Mouse (Mus musculus) macrophage (primary cell): ENCODE measurements at regions not wholly inside any gene's neighbourhood (a gene's known extent, or its start where the extent isn't known, plus 50 kb on each side); places are given as distances from the start of the nearest gene placed in this dataset.

ENCODE experiments used
- H3K27ac ChIP-seq: fragments of 350-480 bp; formaldehyde crosslinking; 2 replicates; pipeline ENCODE4 v1.9.0; 2021
- H3K36me3 ChIP-seq: fragments of 350-480 bp; formaldehyde crosslinking; 2 replicates; pipeline ENCODE4 v1.9.0; 2021; ENCODE audit errors: inconsistent target
- H3K4me3 ChIP-seq: fragments of 350-480 bp; formaldehyde crosslinking; 2 replicates; pipeline ENCODE4 v1.9.0; 2021; ENCODE audit errors: inconsistent target
- H3K79me2 ChIP-seq: fragments of 350-480 bp; formaldehyde crosslinking; 2 replicates; pipeline ENCODE4 v1.9.0; 2021; ENCODE audit errors: inconsistent target
- WGBS: methylation state at CpG from one replicate; pipeline ENCODE4 v1.1.7; 2026; ENCODE audit warnings: inconsistent platforms; ENCODE audit not compliant: missing documents; 5-methylcytosine and 5-hydroxymethylcytosine counted together

GRCm38 (mm10) chr1:177620501-177621099 is 109.0 kb upstream of the 1700016C15Rik start:
- 94% methylated on average over 13 of the region's 15 CpGs for WGBS
- Histone ChIP-seq H3K79me2 (no peaks in the 10 kb centered on the region), H3K4me3 (no peak overlapping the region), H3K36me3 (no peaks in the 10 kb centered on the region), H3K27ac (no peak overlapping the region)

DNA sequence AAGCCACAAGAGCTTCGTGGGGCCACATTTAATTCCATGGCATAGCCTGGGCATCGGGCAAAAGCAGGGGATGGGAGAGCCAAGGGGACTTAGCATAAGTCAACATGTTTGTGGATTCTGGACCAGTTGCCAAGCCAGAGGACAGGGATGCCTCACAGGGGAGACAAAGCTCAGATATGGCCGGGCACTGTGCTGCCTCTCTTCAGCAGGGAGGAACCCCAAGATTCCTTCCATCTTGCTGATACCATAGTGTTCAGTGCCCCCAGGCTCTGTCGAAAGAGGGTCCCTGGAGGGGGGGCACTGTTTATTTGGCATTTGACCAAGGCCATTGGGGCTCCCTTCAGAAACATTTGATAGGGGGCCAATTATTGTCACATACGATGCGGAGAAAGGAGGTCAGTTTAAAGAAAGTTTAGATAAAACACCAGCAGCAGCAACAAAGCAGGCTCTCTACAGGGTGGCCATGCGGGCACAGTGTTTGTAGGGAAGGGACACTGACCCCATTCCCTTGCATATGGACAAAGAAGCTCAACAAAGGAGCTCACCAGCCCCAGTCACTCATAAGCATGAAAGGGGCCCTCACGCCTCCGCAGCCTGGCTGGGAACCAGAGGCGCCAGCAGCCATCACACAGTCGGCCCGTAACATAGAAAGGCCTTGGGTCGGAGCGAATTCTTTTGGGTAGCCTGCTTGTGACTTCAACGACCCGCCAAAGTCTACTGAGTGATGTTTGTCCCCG is 107.6 kb upstream of the 1700016C15Rik start:
- Histone ChIP-seq H3K79me2 (no peaks in the 10 kb centered on the region), H3K4me3 (no peak overlapping the region), H3K36me3 (no peaks in the 10 kb centered on the region), H3K27ac (no peak overlapping the region)
- WGBS: 96% methylated on average over 17 of the region's 17 CpGs

DNA sequence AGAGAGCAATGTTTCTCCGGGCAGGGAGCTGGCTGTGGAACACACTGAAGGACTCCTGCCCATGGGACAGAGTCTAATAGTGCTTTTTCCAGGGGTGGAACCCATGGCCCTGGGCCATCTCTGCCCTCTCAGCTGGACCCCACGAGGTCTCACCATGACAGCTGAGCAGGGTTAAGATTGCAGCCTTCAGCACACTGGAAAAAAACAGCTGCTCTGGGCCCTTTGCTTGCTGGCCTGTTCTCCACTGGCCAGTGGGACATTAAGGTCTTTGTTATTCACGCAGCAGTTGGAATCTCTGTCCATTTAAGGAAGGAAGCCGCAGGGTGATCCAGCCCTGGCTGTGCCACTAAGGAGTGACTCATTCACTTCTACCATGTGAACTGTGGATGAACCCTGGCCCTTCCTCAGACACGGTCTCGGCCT is 106.3 kb upstream of the 1700016C15Rik start:
- 38% methylated on average over 6 of the region's 6 CpGs for WGBS
- Histone ChIP-seq H3K4me3 (no peak overlapping the region), H3K79me2 (no peaks in the 10 kb centered on the region), H3K36me3 (no peaks in the 10 kb centered on the region), H3K27ac (peak overlapping the region; percentile 51)

DNA sequence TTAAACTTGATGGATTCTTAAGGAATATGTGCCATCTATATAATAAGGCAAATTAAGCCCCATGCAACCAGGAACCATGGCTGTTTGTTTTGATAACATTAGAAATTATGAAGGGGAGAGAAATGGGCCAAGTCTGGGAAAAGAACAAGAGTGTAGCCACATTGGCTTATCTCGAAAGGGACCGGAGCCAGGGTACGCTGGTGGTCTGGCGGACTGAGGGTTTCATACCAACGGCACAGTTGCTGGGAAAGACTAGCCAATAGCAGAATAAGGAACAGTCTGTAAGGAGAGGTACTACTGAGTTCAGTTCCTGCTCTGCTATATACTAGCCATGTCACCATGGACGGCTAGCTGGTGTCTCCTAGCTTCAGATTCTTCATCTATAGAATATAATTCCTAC is 105.9 kb upstream of the 1700016C15Rik start:
- no peaks in the 10 kb centered on the region for H3K79me2 ChIP-seq
- 87% methylated on average over 6 of the region's 6 CpGs for WGBS

GRCm38 (mm10) chr1:177627814-177628213 is 101.8 kb upstream of the 1700016C15Rik start:
- 45% methylated on average over 4 of the region's 4 CpGs for WGBS
- no peak overlapping the region for H3K4me3 ChIP-seq
- no peaks in the 10 kb centered on the region for H3K36me3 ChIP-seq
- H3K79me2 ChIP-seq: no peaks in the 10 kb centered on the region
- H3K27ac ChIP-seq: no peak overlapping the region

More for the DNA sequence above, 105.9 kb upstream of the 1700016C15Rik start:
- H3K27ac ChIP-seq: 0 out of 2 replicates have a peak overlapping the region, but pooled peaks have one; percentile 51
- H3K36me3 ChIP-seq: no peaks in the 10 kb centered on the region
- no peak overlapping the region for H3K4me3 ChIP-seq

GRCm38 (mm10) chr1:177633966-177634602 is 95.5 kb upstream of the 1700016C15Rik start:
- Histone ChIP-seq H3K36me3 (no peaks in the 10 kb centered on the region), H3K4me3 (no peak overlapping the region), H3K79me2 (no peaks in the 10 kb centered on the region), H3K27ac (no peak overlapping the region)
- 87% methylated on average over 9 of the region's 9 CpGs for WGBS

DNA sequence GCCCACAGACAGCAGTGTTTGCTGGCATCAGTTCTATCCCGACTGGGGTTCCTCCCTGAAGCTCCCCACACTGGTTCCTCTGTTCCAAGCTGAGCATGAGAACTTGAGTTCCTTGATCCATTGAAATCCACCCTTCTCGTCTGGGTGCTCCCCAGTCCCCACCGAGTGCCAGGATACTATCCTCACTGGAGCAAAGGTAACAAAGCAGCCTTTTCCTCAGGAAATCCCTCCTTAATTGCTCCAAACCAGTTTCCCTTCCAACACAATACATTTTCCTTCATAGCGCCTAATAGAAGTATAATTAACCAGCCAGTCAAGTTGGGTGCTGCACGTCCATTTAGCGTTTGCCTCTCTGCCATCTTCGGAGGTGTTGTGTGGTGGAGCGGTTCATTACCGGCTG is 92.6 kb upstream of the 1700016C15Rik start:
- Histone ChIP-seq H3K36me3 (no peaks in the 10 kb centered on the region), H3K4me3 (no peak overlapping the region), H3K27ac (no peak overlapping the region), H3K79me2 (no peaks in the 10 kb centered on the region)
- WGBS: 89% methylated on average over 9 of the region's 9 CpGs

- no peak overlapping the region for H3K27ac ChIP-seq
- 90% methylated on average over 10 of the region's 10 CpGs for WGBS
- no peaks in the 10 kb centered on the region for H3K36me3 ChIP-seq
- H3K79me2 ChIP-seq: no peaks in the 10 kb centered on the region
- H3K4me3 ChIP-seq: no peak overlapping the region
These were observed 91.2 kb upstream of the 1700016C15Rik start for GRCm38 (mm10) chr1:177638381-177638780.

DNA sequence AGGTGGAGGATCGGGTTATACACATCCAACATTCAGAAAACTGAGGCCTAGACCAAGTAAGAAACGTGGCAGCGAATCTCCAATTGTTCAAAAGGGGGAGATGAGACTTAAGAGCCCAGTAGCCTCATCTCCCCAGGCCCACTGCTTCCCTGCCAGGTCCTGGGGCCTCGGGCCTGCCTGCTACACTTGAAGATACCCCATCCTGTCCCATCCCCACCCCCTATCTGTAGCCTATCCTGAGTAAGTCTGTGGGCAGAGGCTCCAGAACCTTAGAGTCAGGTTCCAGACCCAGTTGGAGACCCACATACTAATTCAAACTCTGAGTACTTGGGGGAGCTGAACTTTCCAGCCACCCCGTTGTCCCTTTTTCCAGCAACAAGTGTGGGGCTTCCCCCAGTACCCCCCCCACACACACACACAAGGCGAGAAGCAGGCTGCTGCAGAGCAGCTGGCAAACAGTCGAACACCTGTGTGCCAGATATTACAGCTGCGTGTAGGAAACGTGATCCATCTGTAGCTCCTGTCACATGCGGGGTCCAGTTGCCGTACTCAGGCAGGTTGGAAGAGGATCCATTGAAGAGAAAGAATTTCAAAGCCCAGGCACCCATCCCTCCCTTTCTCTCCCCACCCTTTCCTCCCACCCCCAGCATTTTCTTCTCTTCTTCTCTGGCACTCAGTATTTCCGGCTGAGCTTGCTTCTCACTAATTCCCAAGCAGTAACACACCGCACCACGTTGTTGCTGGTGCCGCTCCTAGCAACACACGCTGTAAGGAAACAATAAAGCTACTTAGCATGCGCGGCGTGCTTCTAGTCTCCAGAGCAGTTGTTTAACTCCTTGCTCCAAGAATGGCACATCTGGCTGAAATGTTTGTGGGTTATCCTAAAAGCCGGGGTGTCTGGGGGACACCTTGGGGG is 89.4 kb upstream of the 1700016C15Rik start:
- no peaks in the 10 kb centered on the region for H3K36me3 ChIP-seq
- no peaks in the 10 kb centered on the region for H3K79me2 ChIP-seq
- H3K4me3 ChIP-seq: no peak overlapping the region
- WGBS: 87% methylated on average over 20 of the region's 20 CpGs
- no peak overlapping the region for H3K27ac ChIP-seq

GRCm38 (mm10) chr1:177642712-177643467 is 86.7 kb upstream of the 1700016C15Rik start:
- Histone ChIP-seq H3K79me2 (no peaks in the 10 kb centered on the region), H3K4me3 (no peak overlapping the region), H3K27ac (no peak overlapping the region), H3K36me3 (no peaks in the 10 kb centered on the region)
- 93% methylated on average over 10 of the region's 10 CpGs for WGBS

DNA sequence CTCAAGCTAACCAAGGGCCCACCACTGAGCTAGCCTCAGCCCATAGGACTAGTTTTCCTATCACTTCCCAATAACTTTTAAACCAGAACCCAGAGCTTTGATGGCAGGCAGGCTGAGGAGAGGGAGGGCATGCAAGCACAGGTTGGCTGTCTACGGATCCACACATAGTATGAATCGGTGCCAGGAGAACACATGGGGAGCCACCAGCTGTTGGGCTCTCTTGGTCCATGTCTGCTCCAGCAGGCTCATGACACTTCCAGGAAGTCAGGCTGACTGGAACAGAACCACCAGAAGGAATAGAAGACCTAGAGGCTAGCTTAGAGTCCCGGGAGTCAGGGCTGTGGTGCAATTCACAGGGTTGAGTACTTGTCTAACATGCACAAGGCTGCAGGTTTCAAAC is 86.0 kb upstream of the 1700016C15Rik start:
- H3K79me2 ChIP-seq: no peaks in the 10 kb centered on the region
- no peaks in the 10 kb centered on the region for H3K36me3 ChIP-seq
- 72% methylated on average over 3 of the region's 3 CpGs for WGBS
- H3K4me3 ChIP-seq: no peak overlapping the region
- no peak overlapping the region for H3K27ac ChIP-seq

DNA sequence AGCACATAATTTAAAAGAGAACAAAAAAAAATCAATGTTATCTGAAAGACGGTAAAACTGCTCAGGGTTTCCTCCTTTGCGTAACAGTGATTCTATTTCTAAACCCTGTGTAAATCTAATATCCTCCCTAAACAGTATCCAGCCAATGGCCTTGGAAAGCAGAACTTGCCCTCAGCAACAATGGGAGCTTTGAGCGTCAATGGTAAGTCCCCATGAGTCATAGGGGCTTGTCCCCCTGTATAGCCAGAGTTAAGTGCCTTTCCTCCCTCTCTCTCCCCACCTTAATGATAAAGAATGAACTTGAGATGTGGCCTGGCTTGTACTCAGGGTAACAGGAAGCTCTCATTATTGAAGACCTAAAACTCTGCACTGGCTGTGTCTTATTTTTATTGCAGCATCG is 85.4 kb upstream of the 1700016C15Rik start:
- Histone ChIP-seq H3K36me3 (no peaks in the 10 kb centered on the region), H3K4me3 (no peak overlapping the region), H3K27ac (no peak overlapping the region), H3K79me2 (no peaks in the 10 kb centered on the region)
- WGBS: 35% methylated on average over 4 of the region's 4 CpGs

GRCm38 (mm10) chr1:177645327-177645726 is 84.3 kb upstream of the 1700016C15Rik start:
- Histone ChIP-seq H3K4me3 (no peak overlapping the region), H3K36me3 (no peaks in the 10 kb centered on the region)
- WGBS: 93% methylated on average over 4 of the region's 4 CpGs

More at GRCm38 (mm10) chr1:177645327-177645726, 84.3 kb upstream of the 1700016C15Rik start:
- H3K27ac ChIP-seq: no peak overlapping the region
- no peaks in the 10 kb centered on the region for H3K79me2 ChIP-seq
